Comparison of ENCODE assay signal across 8 mouse cellular contexts in the genomic region with DNA sequence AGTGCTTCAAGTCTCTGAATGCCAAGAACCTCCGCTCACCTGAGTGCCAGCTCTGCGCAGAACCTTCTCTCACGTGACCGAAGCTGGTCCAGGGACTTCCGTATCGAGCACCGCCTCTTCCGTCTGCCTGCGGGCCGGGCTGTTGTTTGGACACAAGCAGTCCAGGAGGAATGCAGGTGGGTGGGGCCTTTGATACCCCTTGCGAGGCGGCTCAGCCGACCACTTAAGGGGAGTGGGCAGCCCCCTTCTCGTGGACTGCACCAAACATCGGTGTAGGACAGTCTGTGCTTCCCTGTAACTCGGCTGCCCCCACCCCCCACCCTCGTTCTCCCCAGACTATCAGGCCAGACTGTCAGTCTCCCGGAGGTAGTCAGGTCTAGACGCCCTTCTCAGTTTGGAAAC. TPM values are rescaled to one million over a fixed set of nuclear protein-coding genes. Genes with fewer than 3 reads are reported as not detected.
DNase-seq lines count a peak whose midpoint lies in the region; ATAC-seq and TF ChIP-seq lines count a peak whose summit lies in the region.

A gene (minus strand): TSS at position 100 of the 402 bp plus-strand sequence.

- ATAC-seq in embryonic facial prominence, embryonic 15.5 days (ENCODE audit: insufficient number of reproducible peaks, low FRiP score, low TSS enrichment, low read depth): peak; percentile 92
- peak; percentile 94 for ATAC-seq in limb, embryonic 14.5 days (ENCODE audit: low FRiP score, low read depth)
- peak; percentile 94 for ATAC-seq in midbrain, postnatal 0 days (ENCODE audit: low FRiP score)

- peak within 1 kb of the TSS; percentile 45; the same call in 1 of the 2 replicates for H3K27ac ChIP-seq in bone marrow, adult 2 months (ENCODE audit: control insufficient read depth, insufficient read depth, low read depth, low read length, poor library complexity)
- H3K27ac ChIP-seq in embryonic facial prominence, embryonic 15.5 days (replicated peaks): peak within 1 kb of the TSS; percentile 88
- peak within 1 kb of the TSS; percentile 67 for H3K27ac ChIP-seq in limb, embryonic 14.5 days (replicated peaks; ENCODE audit: low read depth, low read length)
- peak within 1 kb of the TSS; percentile 72 for H3K27ac ChIP-seq in midbrain, postnatal 0 days (ENCODE audit: low read depth, low read length)

- peak; percentile 84 for DNase-seq in 416B (ENCODE audit: low read depth)
- peak; percentile 86 for DNase-seq in heart, adult 8-10 months (ENCODE audit: low spot score)
- peak; percentile 93 for DNase-seq in kidney, adult 9 months
- peak; percentile 86 for DNase-seq in limb, embryonic 14.5 days (ENCODE audit: low spot score)
- DNase-seq in midbrain, postnatal 0 days (ENCODE audit: low spot score): peak; percentile 90
- peak; percentile 78 to 84 for DNase-seq in spleen, postnatal 36 days (ENCODE audit: low spot score in 2 of 2)

- no peaks in the 10 kb centered on the region for H3K27me3 ChIP-seq in embryonic facial prominence, embryonic 15.5 days
- H3K27me3 ChIP-seq in limb, embryonic 14.5 days (ENCODE audit: control insufficient read depth, insufficient read depth, low read length): no peaks in the 10 kb centered on the region
- H3K27me3 ChIP-seq in midbrain, postnatal 0 days (ENCODE audit: insufficient read depth, low read length): no peaks in the 10 kb centered on the region

- H3K4me2 ChIP-seq in embryonic facial prominence, embryonic 15.5 days (replicated peaks): peak within 1 kb of the TSS; percentile 64
- peak within 1 kb of the TSS; percentile 60 for H3K4me2 ChIP-seq in limb, embryonic 14.5 days (replicated peaks; ENCODE audit: low read depth, low read length, severe bottlenecking)
- peak within 1 kb of the TSS; percentile 70 for H3K4me2 ChIP-seq in midbrain, postnatal 0 days (ENCODE audit: low read depth, low read length, poor library complexity, severe bottlenecking)

- no peak for TF ChIP-seq CTCF in bone marrow, adult 2 months (IDR thresholded peaks at IDR 0.05; ENCODE audit: control insufficient read depth, insufficient read depth, low read length)
- TF ChIP-seq CTCF in midbrain, postnatal 0 days (IDR thresholded peaks at IDR 0.05): no peak

- peak within 1 kb of the TSS; percentile 62 for H3K9ac ChIP-seq in embryonic facial prominence, embryonic 15.5 days
- H3K9ac ChIP-seq in limb, embryonic 14.5 days (ENCODE audit: low read depth, low read length, severe bottlenecking): peak within 1 kb of the TSS; percentile 53
- peak within 1 kb of the TSS; percentile 69 for H3K9ac ChIP-seq in midbrain, postnatal 0 days (replicated peaks; ENCODE audit: low read length, poor library complexity, severe bottlenecking)

- peak within 1 kb of the TSS; percentile 85 for H3K4me3 ChIP-seq in bone marrow, adult 2 months (replicated peaks; ENCODE audit: control insufficient read depth, low read depth, low read length)
- peak within 1 kb of the TSS; percentile 65 for H3K4me3 ChIP-seq in embryonic facial prominence, embryonic 15.5 days (replicated peaks)
- H3K4me3 ChIP-seq in limb, embryonic 14.5 days (replicated peaks; ENCODE audit: low read length): peak within 1 kb of the TSS; percentile 51
- H3K4me3 ChIP-seq in midbrain, postnatal 0 days (ENCODE audit: low read depth, low read length): peak within 1 kb of the TSS; percentile 61

- 0% methylated on average over 19 of the region's 19 CpGs for WGBS in bone marrow, adult 2 months
- under 1% methylated on average over 19 of the region's 19 CpGs for WGBS in embryonic facial prominence, embryonic 15.5 days
- 2% methylated on average over 19 of the region's 19 CpGs for WGBS in limb, embryonic 14.5 days
- WGBS in midbrain, postnatal 0 days: under 1% methylated on average over 19 of the region's 19 CpGs

- TF ChIP-seq POLR2A in bone marrow, adult 2 months (IDR thresholded peaks at IDR 0.05; ENCODE audit: borderline replicate concordance, control insufficient read depth, low read depth, low read length): peak; percentile 78
- TF ChIP-seq POLR2A in limb, embryonic 14.5 days (IDR thresholded peaks at IDR 0.05; ENCODE audit: borderline replicate concordance, extremely low read depth, insufficient read depth, insufficient read length): peak; percentile 79; the same call in 1 of the 2 replicates

- peaks cover 2% of the 10 kb centered on the region for H3K4me1 ChIP-seq in bone marrow, adult 2 months (ENCODE audit: control insufficient read depth, insufficient read depth, low read length)
- H3K4me1 ChIP-seq in embryonic facial prominence, embryonic 15.5 days: peaks cover 12% of the 10 kb centered on the region
- H3K4me1 ChIP-seq in limb, embryonic 14.5 days (ENCODE audit: control insufficient read depth, insufficient read depth, low read length): peaks cover 5% of the 10 kb centered on the region; the same call in 1 of the 2 replicates
- H3K4me1 ChIP-seq in midbrain, postnatal 0 days (ENCODE audit: insufficient read depth, low read length): peaks cover 5% of the 10 kb centered on the region; the same call in 1 of the 2 replicates

- peaks cover 37% of the 10 kb centered on the region for H3K36me3 ChIP-seq in embryonic facial prominence, embryonic 15.5 days
- H3K36me3 ChIP-seq in limb, embryonic 14.5 days (ENCODE audit: control insufficient read depth, insufficient read depth, low read length): peaks cover 35% of the 10 kb centered on the region
- peaks cover 27% of the 10 kb centered on the region for H3K36me3 ChIP-seq in midbrain, postnatal 0 days (ENCODE audit: insufficient read depth, low read length)

- no peaks in the 10 kb centered on the region for H3K9me3 ChIP-seq in embryonic facial prominence, embryonic 15.5 days (replicated peaks)
- no peaks in the 10 kb centered on the region for H3K9me3 ChIP-seq in limb, embryonic 14.5 days (ENCODE audit: control insufficient read depth, low read length)
- H3K9me3 ChIP-seq in midbrain, postnatal 0 days (ENCODE audit: low read length): no peaks in the 10 kb centered on the region

RNA-seq across cellular contexts. Expression of the gene that starts here (rescaled TPM):
- polyA plus RNA-seq in bone marrow, adult 2 months (2011; ENCODE audit: insufficient read depth, insufficient read length, low replicate concordance, missing spikeins): 5.3 and 14.4 TPM in 2 replicates
- polyA plus RNA-seq in embryonic facial prominence, embryonic 15.5 days (2015; fragmentation: Nextera tagmentation; extraction: Ambion mirVana): 67.3 and 73.4 TPM in 2 replicates
- total RNA-seq in heart, adult 8-10 months (2022): 10 to 100 TPM; 48.1 to 63.1 (median 53.9) TPM
- polyA plus RNA-seq in limb, embryonic 14.5 days (2012; rRNA removed): 78.5 and 103 TPM in 2 replicates
- polyA plus RNA-seq in limb, embryonic 14.5 days (2014; fragmentation: Nextera tagmentation; extraction: Ambion mirVana): 49.4 and 61.8 TPM in 2 replicates
- total RNA-seq in midbrain, postnatal 0 days (2014; rRNA removed): 42.5 and 65.5 TPM in 2 replicates
- 38.8 and 41.8 TPM in 2 replicates for polyA plus RNA-seq in midbrain, postnatal 0 days (2015; fragmentation: Nextera tagmentation; extraction: Ambion mirVana)

Comparison
In these comparisons a context has a peak if more than half of its experiments do, and no peak if none do; other contexts are left out.
1. Peak in every context shown above with its lines: DNase-seq, ATAC-seq, H3K4me3 ChIP-seq and H3K27ac ChIP-seq.